Comparison of ENCODE assay signal across 8 mouse cellular contexts in genomic region chr8:70697366-70698250, GRCm38 (mm10). TPM values are rescaled to one million over a fixed set of nuclear protein-coding genes. Genes with fewer than 3 reads are reported as not detected.
DNase-seq lines count a peak whose midpoint lies in the region; ATAC-seq and TF ChIP-seq lines count a peak whose summit lies in the region.

No protein-coding gene starts in this region.

- no peak for ATAC-seq in limb, embryonic 15.5 days (ENCODE audit: insufficient number of reproducible peaks, low FRiP score, low TSS enrichment, low read depth)
- no peak for ATAC-seq in stomach, postnatal 0 days (ENCODE audit: low FRiP score, low TSS enrichment)

- H3K4me3 ChIP-seq in cerebellum, adult 2 months (replicated peaks; ENCODE audit: insufficient read depth, low read depth, low read length), result peak overlapping the region; percentile 79
- peak overlapping the region; percentile 71 for H3K4me3 ChIP-seq in limb, embryonic 15.5 days
- H3K4me3 ChIP-seq in stomach, postnatal 0 days (ENCODE audit: low read depth, low read length), result peak overlapping the region; percentile 87

- H3K36me3 ChIP-seq in limb, embryonic 15.5 days, result 0 out of 2 replicates have a peak, but pooled peaks cover 5% of the 10 kb centered on the region
- H3K36me3 ChIP-seq in stomach, postnatal 0 days (ENCODE audit: control insufficient read depth, insufficient read depth, low read length), result no peaks in the 10 kb centered on the region

- no peak for TF ChIP-seq CTCF in cerebellum, adult 2 months (IDR thresholded peaks at IDR 0.05; ENCODE audit: borderline replicate concordance, insufficient read depth, low read depth, low read length)
- TF ChIP-seq CTCF in stomach, postnatal 0 days (IDR thresholded peaks at IDR 0.05; ENCODE audit: low read depth), result no peak

- DNase-seq in cerebellum, adult 2 months, result no peak
- no peak for DNase-seq in cerebellum, adult 8-10 months
- DNase-seq in thymus, postnatal 25 days, result peak; percentile 33
- DNase-seq in thymus, postnatal 10 days (ENCODE audit: low spot score in 2 of 2), result no peak
- DNase-seq in stomach, postnatal 0 days (ENCODE audit: low spot score), result no peak
- no peak for DNase-seq in cerebellum, postnatal 14 days
- DNase-seq in ovary, postnatal 36 days (ENCODE audit: low spot score), result no peak

- peak overlapping the region; percentile 87; the same call in 1 of the 2 replicates for H3K27ac ChIP-seq in cerebellum, adult 2 months (ENCODE audit: insufficient read depth, low read length)
- H3K27ac ChIP-seq in limb, embryonic 15.5 days, result peak overlapping the region; percentile 98
- peak overlapping the region; percentile 100 for H3K27ac ChIP-seq in stomach, postnatal 0 days (replicated peaks)

- 68% methylated on average over 12 of the region's 12 CpGs for WGBS in cerebellum, adult 2 months
- 63% methylated on average over 12 of the region's 12 CpGs for WGBS in limb, embryonic 15.5 days
- WGBS in stomach, postnatal 0 days, result 50% methylated on average over 12 of the region's 12 CpGs

- TF ChIP-seq POLR2A in cerebellum, adult 2 months (IDR thresholded peaks at IDR 0.05; ENCODE audit: borderline replicate concordance, insufficient read depth, low read length), result no peak

- peaks cover 28% of the 10 kb centered on the region for H3K4me1 ChIP-seq in cerebellum, adult 2 months (ENCODE audit: control insufficient read depth, insufficient read depth, low read length)
- peaks cover 57% of the 10 kb centered on the region for H3K4me1 ChIP-seq in limb, embryonic 15.5 days
- peaks cover 17% of the 10 kb centered on the region for H3K4me1 ChIP-seq in stomach, postnatal 0 days (replicated peaks; ENCODE audit: control insufficient read depth, insufficient read depth)

- no peak for TF ChIP-seq EP300 in stomach, postnatal 0 days (optimal IDR thresholded peaks at IDR 0.05)

- H3K4me2 ChIP-seq in limb, embryonic 15.5 days, result peak overlapping the region; percentile 53
- H3K4me2 ChIP-seq in stomach, postnatal 0 days (replicated peaks; ENCODE audit: low read depth), result peak overlapping the region; percentile 55

- no peaks in the 10 kb centered on the region for H3K9me3 ChIP-seq in limb, embryonic 15.5 days
- no peaks in the 10 kb centered on the region for H3K9me3 ChIP-seq in stomach, postnatal 0 days (ENCODE audit: control insufficient read depth, low read length)

- no peak overlapping the region for H3K9ac ChIP-seq in limb, embryonic 15.5 days
- H3K9ac ChIP-seq in stomach, postnatal 0 days (ENCODE audit: low read length), result peak overlapping the region; percentile 60

- H3K27me3 ChIP-seq in cerebellum, adult 2 months (ENCODE audit: control insufficient read depth, insufficient read depth, low read length), result no peaks in the 10 kb centered on the region
- no peaks in the 10 kb centered on the region for H3K27me3 ChIP-seq in limb, embryonic 15.5 days
- H3K27me3 ChIP-seq in stomach, postnatal 0 days (ENCODE audit: control insufficient read depth, insufficient read depth, low read length), result no peaks in the 10 kb centered on the region

RNA-seq across cellular contexts. Expression of gene Jund, which starts 1.1 kb away (rescaled TPM):
- 252 and 274 TPM in 2 replicates for polyA plus RNA-seq in cerebellum, adult 2 months (2012; rRNA removed)
- polyA plus RNA-seq in limb, embryonic 15.5 days (2015; fragmentation: Nextera tagmentation; extraction: Ambion mirVana), result 69.8 and 81.5 TPM in 2 replicates
- polyA plus RNA-seq in stomach, postnatal 0 days (2015; fragmentation: Nextera tagmentation; extraction: Ambion mirVana), result 78.3 and 108 TPM in 2 replicates

RNA-seq across cellular contexts. Expression of gene Iqcn, which starts 5.6 kb away (rescaled TPM):
- 0.08 and 0.11 TPM in 2 replicates for polyA plus RNA-seq in cerebellum, adult 2 months (2012; rRNA removed)
- polyA plus RNA-seq in limb, embryonic 15.5 days (2015; fragmentation: Nextera tagmentation; extraction: Ambion mirVana), result 0.04 TPM in 2 replicates
- polyA plus RNA-seq in stomach, postnatal 0 days (2015; fragmentation: Nextera tagmentation; extraction: Ambion mirVana), result 0.05 TPM in 1 of 2 replicates, not detected in the other

RNA-seq across cellular contexts. Expression of gene Gm3336, which starts 20.7 kb away (rescaled TPM):
- polyA plus RNA-seq in cerebellum, adult 2 months (2012; rRNA removed), result 0.13 TPM in 1 of 2 replicates, not detected in the other
- not detected in 2 replicates for polyA plus RNA-seq in limb, embryonic 15.5 days (2015; fragmentation: Nextera tagmentation; extraction: Ambion mirVana)
- polyA plus RNA-seq in stomach, postnatal 0 days (2015; fragmentation: Nextera tagmentation; extraction: Ambion mirVana), result 29.7 and 32.2 TPM in 2 replicates

RNA-seq across cellular contexts. Expression of gene Lsm4, which starts 24.6 kb away (rescaled TPM):
- polyA plus RNA-seq in cerebellum, adult 2 months (2012; rRNA removed), result 113 and 117 TPM in 2 replicates
- polyA plus RNA-seq in limb, embryonic 15.5 days (2015; fragmentation: Nextera tagmentation; extraction: Ambion mirVana), result 199 and 201 TPM in 2 replicates
- 141 and 147 TPM in 2 replicates for polyA plus RNA-seq in stomach, postnatal 0 days (2015; fragmentation: Nextera tagmentation; extraction: Ambion mirVana)

RNA-seq across cellular contexts. Expression of gene Pde4c, which starts 25.9 kb away (rescaled TPM):
- polyA plus RNA-seq in cerebellum, adult 2 months (2012; rRNA removed), result 2.5 and 3.0 TPM in 2 replicates
- 0.05 and 0.16 TPM in 2 replicates for polyA plus RNA-seq in limb, embryonic 15.5 days (2015; fragmentation: Nextera tagmentation; extraction: Ambion mirVana)
- 0.27 and 0.35 TPM in 2 replicates for polyA plus RNA-seq in stomach, postnatal 0 days (2015; fragmentation: Nextera tagmentation; extraction: Ambion mirVana)

Comparison
In these comparisons a context has a peak if more than half of its experiments do, and no peak if none do; other contexts are left out.
1. RNA of gene Gm3336, which starts 20.7 kb away (polyA plus RNA-seq): 29.7 to 32.2 TPM in stomach, postnatal 0 days; 0.13 TPM in cerebellum, adult 2 months and not detected in limb, embryonic 15.5 days; every median in the first group is over 10 times any median in the second.
2. Peak in every context shown above with its lines, with median percentiles within 50 percentile points of each other: H3K27ac ChIP-seq and H3K4me3 ChIP-seq.